Mouse (Mus musculus) embryo, embryonic 10.5 days (tissue): ENCODE results near the gene Vmn2r17.
A peak's percentile ranks its signal among the peaks of the same experiment; 100 is the strongest.

Experiments used
- DNase-seq: peaks from one replicate; pipeline ENCODE4 v3.0.0-alpha.2; 2015; ENCODE audit warnings: low spot score

Gene Vmn2r17

DNA sequence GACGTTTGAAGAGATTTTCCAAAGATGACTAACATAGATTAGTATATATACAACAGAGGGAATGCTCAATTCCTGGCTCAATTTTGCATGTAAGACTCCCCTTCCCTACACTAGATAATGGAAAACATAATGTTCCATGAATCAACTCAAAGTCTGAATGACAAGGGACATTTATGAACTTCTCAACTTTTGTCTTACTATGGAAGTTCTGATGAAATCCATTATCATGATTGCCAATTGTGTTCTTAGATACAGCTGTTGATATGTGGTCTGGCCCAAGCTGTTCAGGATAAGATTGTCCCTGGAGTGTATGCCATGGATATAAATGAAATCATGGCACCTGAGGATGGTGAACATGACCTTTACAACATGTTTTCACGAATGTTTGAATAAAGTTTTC lies at the start of gene Vmn2r17:
TSS of gene Vmn2r17 (plus strand) at position 301 of the 400 bp plus-strand sequence.
- no peak for DNase-seq

DNA sequence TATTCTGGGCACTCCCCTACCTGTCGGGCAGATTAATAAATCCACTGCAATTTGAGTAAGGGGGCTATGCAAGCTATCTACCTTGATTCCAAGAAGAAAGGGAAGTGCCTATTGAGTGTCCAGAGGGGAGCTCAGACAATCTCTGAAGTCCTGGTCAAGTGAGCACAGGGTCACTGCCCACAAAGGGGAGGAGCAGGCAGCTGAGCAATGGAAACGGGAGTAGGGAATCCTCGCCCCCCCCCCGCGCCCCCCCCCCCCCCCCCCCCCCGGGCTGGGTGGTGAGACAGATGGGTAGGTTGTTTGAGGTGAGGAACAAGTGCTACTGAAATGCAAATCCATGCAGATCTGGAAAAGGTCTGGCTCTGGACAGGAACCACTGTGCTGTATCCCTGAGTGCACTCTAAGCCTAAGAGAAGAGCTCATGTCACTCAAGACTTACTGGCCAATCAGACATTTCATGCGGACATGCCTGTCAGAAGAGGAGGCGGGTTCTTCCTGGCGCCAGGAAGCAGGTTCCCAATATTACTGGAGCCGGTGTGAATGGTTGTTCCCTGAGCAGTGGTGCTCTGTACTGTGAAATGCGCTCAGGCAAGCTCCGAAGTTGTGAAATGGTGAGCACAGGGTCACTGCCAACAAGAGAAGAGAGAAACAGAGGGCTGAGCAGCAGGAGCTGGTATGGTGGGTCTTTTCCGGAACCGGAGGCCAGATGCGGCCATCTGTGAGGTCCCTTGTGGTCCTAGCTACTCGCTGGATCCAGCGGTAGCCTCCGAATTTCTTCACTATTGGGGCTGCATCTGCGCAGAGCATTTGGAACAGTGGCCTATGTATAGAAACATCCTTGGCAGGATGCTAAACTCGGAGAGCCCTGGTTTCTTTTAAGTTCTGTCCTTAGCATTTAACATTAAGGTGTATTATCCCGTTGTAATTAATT lies 47.4 kb downstream of the Vmn2r17 start:
- peak; percentile 39 for DNase-seq

DNA sequence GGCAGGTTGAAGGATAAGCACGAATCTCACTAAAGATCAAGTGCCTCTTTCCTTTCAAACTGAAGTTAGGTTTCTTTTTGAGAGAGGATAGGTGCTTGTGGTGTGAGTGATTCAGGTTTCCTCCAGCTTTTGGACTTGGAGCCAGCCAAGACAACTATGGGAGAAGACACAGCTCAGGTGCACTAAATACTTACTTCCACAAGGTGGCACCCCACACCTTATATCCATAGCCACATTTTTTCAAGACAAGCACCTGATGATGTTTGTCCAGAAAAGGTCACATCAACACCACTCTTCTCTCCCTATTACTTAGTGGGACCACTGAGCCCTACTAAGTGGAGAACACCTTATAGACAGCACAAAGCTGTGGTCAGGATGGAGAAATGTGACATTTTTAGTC lies 87.2 kb downstream of the Vmn2r17 start:
- peak; percentile 6 for DNase-seq
